Mouse (Mus musculus) MEL (cell line): ENCODE measurements around the gene Hhipl2. TPM values are rescaled to one million over a fixed set of nuclear protein-coding genes. Genes with fewer than 3 reads are reported as not detected.

ENCODE experiments used
- DNase-seq: peaks from one replicate; pipeline ENCODE4 v3.0.0; 2011; ENCODE audit warnings: low read depth, low spot score
- H3K27ac ChIP-seq: 2 replicates; pipeline ENCODE4 v1.5.1; 2012; ENCODE audit warnings: low read depth, mild to moderate bottlenecking, control low read depth, low read length, moderate library complexity; ENCODE audit not compliant: control insufficient read depth
- H3K27me3 ChIP-seq, 2 experiments: fragments of 150-350 bp in 1 of 2; sonication (generic) in 1 of 2; 2 replicates each; pipeline ENCODE4 v1.6.1; 2012; ENCODE audit warnings: low read length in 2 of 2, mild to moderate bottlenecking in 2 of 2, improper control_type of control experiment in 1 of 2, moderate library complexity in 1 of 2; ENCODE audit not compliant: insufficient read depth in 2 of 2, control insufficient read depth in 1 of 2
- H3K36me3 ChIP-seq, 2 experiments: 2 replicates each; pipeline ENCODE4 v1.6.1; 2012 to 2014; ENCODE audit warnings: low read length in 2 of 2, improper control_type of control experiment in 1 of 2, inconsistent platforms in 1 of 2, mild to moderate bottlenecking in 1 of 2; ENCODE audit not compliant: insufficient read depth in 2 of 2, control insufficient read depth in 1 of 2
- H3K4me1 ChIP-seq, 2 experiments: fragments of 150-350 bp in 1 of 2; sonication (generic) in 1 of 2; 2 replicates each; pipeline ENCODE4 v1.6.1; 2012; ENCODE audit warnings: low read length in 2 of 2, improper control_type of control experiment in 1 of 2, mild to moderate bottlenecking in 1 of 2; ENCODE audit not compliant: insufficient read depth in 2 of 2, control insufficient read depth in 1 of 2
- H3K4me3 ChIP-seq, 2 experiments: fragments of 150-350 bp in 1 of 2; sonication (generic) in 1 of 2; 2 replicates each; pipeline ENCODE4 v1.5.1; 2012; ENCODE audit warnings: low read depth in 2 of 2, low read length in 2 of 2, mild to moderate bottlenecking in 2 of 2, moderate library complexity in 2 of 2, control low read depth in 1 of 2, improper control_type of control experiment in 1 of 2; ENCODE audit not compliant: control insufficient read depth in 1 of 2, insufficient read depth in 1 of 2
- H3K79me2 ChIP-seq: 2 replicates; pipeline ENCODE4 v1.6.1; 2012; ENCODE audit warnings: mild to moderate bottlenecking, low read length, moderate library complexity; ENCODE audit not compliant: control insufficient read depth, poor library complexity, insufficient read depth
- H3K9ac ChIP-seq: 2 replicates; pipeline ENCODE4 v1.6.1; 2012; ENCODE audit warnings: low read depth, mild to moderate bottlenecking, control low read depth, low read length, moderate library complexity; ENCODE audit not compliant: control insufficient read depth, poor library complexity, severe bottlenecking
- H3K9me3 ChIP-seq: fragments of 150-350 bp; sonication (generic); replicated peaks from 2 replicates; pipeline ENCODE4 v1.6.1; 2012; ENCODE audit warnings: mild to moderate bottlenecking, low read length, improper control_type of control experiment, moderate library complexity; ENCODE audit not compliant: insufficient read depth
- CHD1 ChIP-seq: IDR thresholded peaks from 2 replicates; pipeline ENCODE4 v1.6.1; 2012; ENCODE audit warnings: low read depth, mild to moderate bottlenecking, inconsistent platforms, low read length, improper control_type of control experiment
- CHD2 ChIP-seq: IDR thresholded peaks from 2 replicates; pipeline ENCODE4 v1.6.1; 2011; ENCODE audit warnings: low read length, improper control_type of control experiment
- E2F4 ChIP-seq: IDR thresholded peaks from 2 replicates; pipeline ENCODE4 v1.6.1; 2011; ENCODE audit warnings: low read depth, low read length, improper control_type of control experiment, borderline replicate concordance
- ELF1 ChIP-seq: IDR thresholded peaks from 2 replicates; pipeline ENCODE4 v1.6.1; 2014; ENCODE audit warnings: low read depth, mild to moderate bottlenecking, inconsistent platforms, low read length, improper control_type of control experiment, moderate library complexity
- GABPA ChIP-seq: IDR thresholded peaks from 2 replicates; pipeline ENCODE4 v1.6.1; 2012; ENCODE audit warnings: low read depth, mild to moderate bottlenecking, inconsistent platforms, low read length, improper control_type of control experiment, moderate library complexity
- HCFC1 ChIP-seq: IDR thresholded peaks from 2 replicates; pipeline ENCODE4 v1.6.1; 2012; ENCODE audit warnings: low read depth, mild to moderate bottlenecking, inconsistent platforms, low read length, improper control_type of control experiment, moderate library complexity
- MAZ ChIP-seq: IDR thresholded peaks from 2 replicates; pipeline ENCODE4 v1.6.1; 2012; ENCODE audit warnings: low read depth, mild to moderate bottlenecking, inconsistent platforms, low read length, improper control_type of control experiment
- MEF2A ChIP-seq: IDR thresholded peaks from 2 replicates; pipeline ENCODE4 v1.6.1; 2014; ENCODE audit warnings: low read depth, mild to moderate bottlenecking, inconsistent platforms, low read length, improper control_type of control experiment; ENCODE audit not compliant: poor library complexity, insufficient replicate concordance, severe bottlenecking; ENCODE audit errors: extremely low read depth
- MXI1 ChIP-seq: IDR thresholded peaks from 2 replicates; pipeline ENCODE4 v1.6.1; 2011; ENCODE audit warnings: mild to moderate bottlenecking, low read depth, low read length, improper control_type of control experiment
- NRF1 ChIP-seq: IDR thresholded peaks from 2 replicates; pipeline ENCODE4 v1.6.1; 2014; ENCODE audit warnings: low read depth, mild to moderate bottlenecking, inconsistent platforms, low read length, improper control_type of control experiment, moderate library complexity; ENCODE audit not compliant: poor library complexity, insufficient read depth, severe bottlenecking
- POLR2AphosphoS5 ChIP-seq: IDR thresholded peaks from 2 replicates; pipeline ENCODE4 v1.6.1; 2012; ENCODE audit warnings: low read depth, borderline replicate concordance, mild to moderate bottlenecking, inconsistent platforms, low read length, moderate library complexity, mixed read lengths
- SIN3A ChIP-seq: IDR thresholded peaks from 2 replicates; pipeline ENCODE4 v1.6.1; 2012; ENCODE audit warnings: low read length, improper control_type of control experiment, inconsistent platforms
- SMC3 ChIP-seq: IDR thresholded peaks from 2 replicates; pipeline ENCODE4 v1.6.1; 2011; ENCODE audit warnings: low read depth, low read length, improper control_type of control experiment
- TAL1 ChIP-seq: IDR thresholded peaks from 2 replicates; pipeline ENCODE4 v1.6.1; 2012; ENCODE audit warnings: mild to moderate bottlenecking, inconsistent platforms, low read length, moderate library complexity, mixed read lengths
- TBP ChIP-seq: IDR thresholded peaks from 2 replicates; pipeline ENCODE4 v1.8.0; 2011; ENCODE audit warnings: low read depth, low read length, improper control_type of control experiment
- USF1 ChIP-seq: IDR thresholded peaks from 2 replicates; pipeline ENCODE4 v1.6.1; 2014; ENCODE audit warnings: low read depth, mild to moderate bottlenecking, inconsistent platforms, low read length, improper control_type of control experiment, moderate library complexity
- ZKSCAN1 ChIP-seq: IDR thresholded peaks from 2 replicates; pipeline ENCODE4 v1.6.1; 2012; ENCODE audit warnings: low read depth, mild to moderate bottlenecking, inconsistent platforms, low read length, improper control_type of control experiment, moderate library complexity
- ZMIZ1 ChIP-seq: IDR thresholded peaks from 2 replicates; pipeline ENCODE4 v1.6.1; 2012; ENCODE audit warnings: low read depth, mild to moderate bottlenecking, inconsistent platforms, low read length, improper control_type of control experiment, moderate library complexity
- polyA plus RNA-seq, 2 experiments: library from polyadenylated mRNA; stranded (reverse) in 1 of 2; unstranded in 1 of 2; fragments of >175 nt in 1 of 2; fragments of >200 nt in 1 of 2; gene quantifications; 2 replicates each; pipeline versions ENCODE4 v1.2.1 to v1.2.4; 2012; ENCODE audit warnings: low replicate concordance in 2 of 2, low read depth in 1 of 2; ENCODE audit not compliant: insufficient read length in 2 of 2, insufficient read depth in 1 of 2, missing spikeins in 1 of 2
- total RNA-seq: library from RNA; depleted of rRNA; stranded (reverse); fragments of 300-350 nt; gene quantifications from 2 replicates; pipeline ENCODE4 v1.2.3, GENCODE M21; 2012

Gene Hhipl2
- total and polyA plus RNA-seq, 3 experiments: 0.08 to 0.63 TPM; not detected in 1

- peaks cover 0 to 5% of the 10 kb centered on the region in 2 experiments; a peak in 1 of 4 replicates for H3K36me3 ChIP-seq
- no peaks in the 10 kb centered on the region for H3K79me2 ChIP-seq
- no peaks in the 10 kb centered on the region for H3K9me3 ChIP-seq
- H3K27ac ChIP-seq: no peak overlapping the region
- H3K4me1 ChIP-seq: no peaks in the 10 kb centered on the region
- no peaks in the 10 kb centered on the region for H3K27me3 ChIP-seq
- no peak overlapping the region for H3K9ac ChIP-seq
- no peak for DNase-seq
- no peak overlapping the region for H3K4me3 ChIP-seq
- TF ChIP-seq GABPA: no peak
- TF ChIP-seq POLR2AphosphoS5: no peak
- no peak for TF ChIP-seq CHD1
Observed at GRCm38 (mm10) chr1:183403396-183403795, 14.6 kb upstream of the Hhipl2 start.

DNA sequence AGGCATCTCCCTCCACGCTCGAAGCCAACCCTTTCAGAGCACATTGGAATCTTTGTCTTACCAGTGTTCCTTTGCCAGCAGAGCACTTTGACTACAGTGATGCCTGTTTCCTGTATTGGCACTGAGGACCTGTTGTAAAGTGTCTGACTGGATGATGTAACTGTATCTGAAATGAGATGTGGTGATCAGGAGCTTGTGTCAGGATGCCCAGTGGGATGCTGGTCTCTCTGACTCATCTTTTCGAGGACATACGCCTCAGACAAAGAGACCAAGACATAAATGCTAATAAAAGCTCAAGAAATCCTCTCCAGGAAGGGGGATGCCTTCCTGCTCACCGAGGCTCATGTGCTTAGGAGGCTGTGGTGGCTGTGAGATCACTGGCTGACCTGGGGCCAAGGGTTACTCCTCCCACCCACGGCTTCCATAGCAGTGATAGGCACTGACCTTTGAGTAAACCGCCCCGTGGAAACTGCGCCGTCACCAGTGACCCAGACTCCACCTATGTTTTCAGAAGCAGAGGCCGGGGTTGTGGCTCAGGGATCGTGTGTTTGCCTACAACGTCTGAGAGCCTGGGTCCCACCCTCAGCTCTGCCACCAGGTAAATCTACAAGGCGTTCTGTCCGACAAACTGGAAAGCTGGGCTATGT lies 3.8 kb upstream of the Hhipl2 start:
- Histone ChIP-seq H3K4me3 (no peak overlapping the region), H3K27ac (no peak overlapping the region), H3K4me1 (no peaks in the 10 kb centered on the region), H3K9me3 (no peaks in the 10 kb centered on the region), H3K79me2 (no peaks in the 10 kb centered on the region), H3K36me3 (no peaks in the 10 kb centered on the region), H3K27me3 (no peaks in the 10 kb centered on the region), H3K9ac (no peak overlapping the region)
- no peak for TF ChIP-seq E2F4
- no peak for TF ChIP-seq ELF1
- no peak for TF ChIP-seq GABPA
- TF ChIP-seq MAZ: no peak
- TF ChIP-seq TAL1: no peak
- TF ChIP-seq SIN3A: no peak
- TF ChIP-seq HCFC1: no peak
- TF ChIP-seq CHD2: no peak
- no peak for TF ChIP-seq MXI1
- no peak for TF ChIP-seq SMC3
- TF ChIP-seq ZKSCAN1: no peak
- no peak for TF ChIP-seq NRF1
- TF ChIP-seq USF1: no peak
- no peak for TF ChIP-seq ZMIZ1
- TF ChIP-seq MEF2A: no peak
- TF ChIP-seq TBP: no peak
- no peak for DNase-seq
